Mouse (Mus musculus) monocyte, adult 2 months (primary cell): Measurements from ENCODE around the gene Kdf1.

Experiments used
- DNase-seq, 2 experiments: peaks; one replicate each; pipeline ENCODE4 v3.0.0; 2022; ENCODE audit warnings: low spot score in 2 of 2, low read depth in 1 of 2

The Kdf1 gene

GRCm38 (mm10) chr4:133518601-133519368, at the start of gene Kdf1:
Gene Kdf1, plus strand, starts transcription at chr4:133518963.
- no peak for DNase-seq

GRCm38 (mm10) chr4:133469122-133469521, 49.6 kb upstream of the Kdf1 start:
- DNase-seq = no peak

- DNase-seq = no peak
Observed at GRCm38 (mm10) chr4:133471135-133471821, 47.5 kb upstream of the Kdf1 start.

- no peak for DNase-seq
Observed at GRCm38 (mm10) chr4:133473833-133474232, 44.9 kb upstream of the Kdf1 start.

GRCm38 (mm10) chr4:133479458-133480184, 39.1 kb upstream of the Kdf1 start, which contains the start of gene Tent5b:
Gene Tent5b, plus strand, starts transcription at chr4:133480132.
- DNase-seq = peak; percentile 91

GRCm38 (mm10) chr4:133480185-133480537, 38.6 kb upstream of the Kdf1 start:
- no peak for DNase-seq

- no peak for DNase-seq
Observed at GRCm38 (mm10) chr4:133480754-133481153, 38.0 kb upstream of the Kdf1 start.

- no peak for DNase-seq
Observed at GRCm38 (mm10) chr4:133481488-133481887, 37.3 kb upstream of the Kdf1 start.

GRCm38 (mm10) chr4:133482479-133482878, 36.3 kb upstream of the Kdf1 start:
- DNase-seq = no peak

- DNase-seq = no peak
Observed at GRCm38 (mm10) chr4:133484266-133485025, 34.3 kb upstream of the Kdf1 start.

- DNase-seq = no peak
Observed at GRCm38 (mm10) chr4:133485691-133486425, 32.9 kb upstream of the Kdf1 start.

GRCm38 (mm10) chr4:133486673-133487357, 31.9 kb upstream of the Kdf1 start:
- no peak for DNase-seq

- no peak for DNase-seq
Observed at GRCm38 (mm10) chr4:133488619-133489392, 30.0 kb upstream of the Kdf1 start.

- DNase-seq = no peak
Observed at GRCm38 (mm10) chr4:133489489-133490245, 29.1 kb upstream of the Kdf1 start.

GRCm38 (mm10) chr4:133491800-133492199, 27.0 kb upstream of the Kdf1 start:
- no peak for DNase-seq

- DNase-seq = peak in 1 of 2 experiments; percentile 28
Observed at GRCm38 (mm10) chr4:133493895-133494294, 24.9 kb upstream of the Kdf1 start.

- DNase-seq = peak; percentile 64 to 81
Observed at GRCm38 (mm10) chr4:133494432-133494831, 24.3 kb upstream of the Kdf1 start.

- no peak for DNase-seq
Observed at GRCm38 (mm10) chr4:133494867-133495266, 23.9 kb upstream of the Kdf1 start.
